Mouse (Mus musculus): Measurements from ENCODE around the gene Pole4.

The Pole4 gene

GRCm38 (mm10) chr6:82705221-82705620, at the start of gene Pole4:
TSS of gene Pole4 (minus strand) at chr6:82705365.
- no peak for DNase-seq (ENCODE audit: low spot score in 2 of 2)

- no peak for DNase-seq (ENCODE audit: low spot score in 2 of 2)
Observed at GRCm38 (mm10) chr6:82754769-82755168, 49.6 kb upstream of the Pole4 start.

- no peak for DNase-seq (ENCODE audit: low spot score in 2 of 2)
Observed at GRCm38 (mm10) chr6:82753638-82754361, 48.6 kb upstream of the Pole4 start.

DNA sequence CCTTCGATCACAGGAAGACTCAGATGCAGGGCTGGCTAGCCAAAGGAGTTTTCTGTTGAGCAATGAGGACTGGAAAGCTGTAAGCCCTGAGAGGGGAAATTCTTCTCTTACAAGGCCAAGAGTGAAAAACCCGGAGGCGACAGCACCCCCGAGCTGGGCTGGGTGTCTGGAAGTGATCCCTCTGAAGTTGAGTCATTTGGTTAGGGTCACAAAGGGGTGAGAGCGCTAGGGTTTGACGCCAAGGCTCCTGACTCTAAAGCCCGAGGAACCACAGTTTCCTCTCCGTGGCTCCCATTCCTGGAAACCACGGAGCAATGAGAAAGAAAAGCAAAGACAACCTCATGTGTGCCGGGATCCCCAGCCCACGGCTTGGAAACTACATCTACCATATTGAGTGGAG, 47.9 kb upstream of the Pole4 start:
- DNase-seq (ENCODE audit: low spot score in 2 of 2), result no peak

GRCm38 (mm10) chr6:82751791-82752190, 46.6 kb upstream of the Pole4 start:
- DNase-seq (ENCODE audit: low spot score in 2 of 2), result no peak

DNA sequence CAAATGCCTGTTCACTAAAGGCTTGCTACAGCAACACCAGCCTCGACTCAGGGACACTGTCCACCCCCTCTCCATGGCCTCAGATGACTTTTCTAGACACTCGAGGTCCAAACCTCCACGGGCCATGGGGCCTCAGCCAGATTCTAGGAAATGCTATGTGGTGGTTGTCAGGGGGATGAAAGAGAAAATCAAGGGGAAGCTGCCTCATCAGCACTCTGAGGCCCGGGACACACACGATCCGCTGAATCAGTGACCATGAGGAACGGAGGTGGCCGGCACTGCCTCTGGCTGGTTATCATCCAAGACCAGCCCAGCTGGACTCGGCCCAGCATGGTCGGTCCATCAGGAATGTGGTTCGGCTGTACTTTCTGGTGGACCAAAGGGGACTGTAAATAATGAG, 45.9 kb upstream of the Pole4 start:
- DNase-seq (ENCODE audit: low spot score in 2 of 2), result no peak

GRCm38 (mm10) chr6:82750063-82750462, 44.9 kb upstream of the Pole4 start:
- no peak for DNase-seq (ENCODE audit: low spot score in 2 of 2)

DNA sequence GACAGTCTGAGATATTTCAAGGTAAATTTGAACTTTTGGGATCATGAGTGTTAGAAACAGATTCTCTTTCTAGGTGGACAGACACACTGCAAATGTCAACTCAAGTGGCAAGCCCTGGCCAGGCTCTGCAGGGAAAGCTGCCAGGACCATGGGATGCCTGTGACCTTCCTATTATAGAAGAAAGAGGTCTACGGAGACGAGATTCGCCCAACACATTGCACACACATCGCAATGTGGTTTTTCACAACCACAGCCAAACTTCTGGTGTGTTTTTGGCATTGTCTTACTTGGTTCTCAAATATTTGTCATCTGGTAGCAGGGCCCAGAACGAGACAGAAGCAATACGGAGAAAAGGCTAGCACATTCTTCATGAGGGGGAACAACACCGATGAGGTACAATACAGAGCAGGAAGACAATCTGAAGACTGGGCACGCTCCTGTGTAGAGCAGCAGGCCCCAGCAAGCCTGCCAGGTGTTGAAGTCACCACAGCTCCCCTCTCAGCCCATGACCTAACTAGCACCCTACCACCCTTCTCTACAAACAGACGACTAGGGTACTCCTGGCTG, 43.0 kb upstream of the Pole4 start:
- DNase-seq (ENCODE audit: low spot score in 2 of 2), result no peak

- DNase-seq (ENCODE audit: low spot score in 2 of 2), result no peak
Observed at GRCm38 (mm10) chr6:82747085-82747484, 41.9 kb upstream of the Pole4 start.

DNA sequence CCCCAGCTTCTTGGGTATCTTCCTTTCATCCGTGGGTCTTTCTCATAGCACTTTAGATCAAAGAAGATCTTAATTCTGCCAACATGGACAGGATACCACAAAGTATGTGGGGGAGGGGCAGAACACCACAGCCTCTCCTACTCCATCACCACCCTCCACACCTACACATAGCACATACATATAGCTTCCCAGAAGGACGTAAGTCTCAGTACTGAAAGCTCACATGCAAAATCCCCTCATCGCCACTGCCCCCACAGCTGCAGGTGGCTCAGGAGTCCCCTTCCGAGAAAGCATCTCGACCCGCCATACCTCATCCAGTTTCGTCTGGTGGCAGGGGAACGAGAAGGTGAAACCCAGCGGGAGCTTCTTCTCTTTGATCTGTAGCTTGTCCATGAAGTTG, 39.4 kb upstream of the Pole4 start:
- DNase-seq (ENCODE audit: low spot score in 2 of 2), result no peak

- DNase-seq (ENCODE audit: low spot score in 2 of 2), result no peak
Observed at GRCm38 (mm10) chr6:82741518-82741880, 36.3 kb upstream of the Pole4 start.

DNA sequence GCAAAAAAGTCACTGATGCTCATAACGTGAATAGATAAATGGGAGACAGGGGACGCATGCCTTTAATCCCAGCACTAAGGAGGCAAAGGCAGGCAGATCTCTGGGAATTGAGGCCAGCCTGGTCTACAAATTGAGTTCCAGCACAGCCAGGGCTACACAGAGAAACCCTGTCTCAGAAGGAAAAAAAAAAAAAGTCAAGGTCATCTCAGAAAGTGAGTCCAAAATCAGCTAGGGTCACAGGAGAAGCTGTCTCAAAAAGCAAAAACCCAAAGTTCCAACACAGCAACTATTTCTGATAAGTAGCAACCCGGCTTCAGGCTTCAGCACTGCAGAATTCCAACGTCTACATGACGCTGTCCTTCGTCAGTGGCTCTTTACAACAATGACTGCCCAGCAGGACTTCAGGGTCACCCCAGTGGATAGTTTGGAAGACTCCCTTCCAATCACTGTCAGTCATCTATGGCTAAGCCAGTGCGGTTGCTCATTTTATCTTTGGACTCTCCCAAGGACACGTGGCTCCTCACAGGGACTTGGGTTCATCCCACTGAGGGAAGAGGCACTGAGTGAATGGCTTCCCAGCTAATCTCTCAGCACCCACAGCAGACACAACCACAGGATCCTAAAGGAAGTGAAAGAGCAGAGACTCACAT, 35.8 kb upstream of the Pole4 start:
- DNase-seq (ENCODE audit: low spot score in 2 of 2), result no peak

- DNase-seq (ENCODE audit: low spot score in 2 of 2), result peak; percentile 20 to 46
Observed at GRCm38 (mm10) chr6:82740269-82740668, 35.1 kb upstream of the Pole4 start.

- DNase-seq (ENCODE audit: low spot score in 2 of 2), result no peak
Observed at GRCm38 (mm10) chr6:82737634-82738540, 32.7 kb upstream of the Pole4 start.

DNA sequence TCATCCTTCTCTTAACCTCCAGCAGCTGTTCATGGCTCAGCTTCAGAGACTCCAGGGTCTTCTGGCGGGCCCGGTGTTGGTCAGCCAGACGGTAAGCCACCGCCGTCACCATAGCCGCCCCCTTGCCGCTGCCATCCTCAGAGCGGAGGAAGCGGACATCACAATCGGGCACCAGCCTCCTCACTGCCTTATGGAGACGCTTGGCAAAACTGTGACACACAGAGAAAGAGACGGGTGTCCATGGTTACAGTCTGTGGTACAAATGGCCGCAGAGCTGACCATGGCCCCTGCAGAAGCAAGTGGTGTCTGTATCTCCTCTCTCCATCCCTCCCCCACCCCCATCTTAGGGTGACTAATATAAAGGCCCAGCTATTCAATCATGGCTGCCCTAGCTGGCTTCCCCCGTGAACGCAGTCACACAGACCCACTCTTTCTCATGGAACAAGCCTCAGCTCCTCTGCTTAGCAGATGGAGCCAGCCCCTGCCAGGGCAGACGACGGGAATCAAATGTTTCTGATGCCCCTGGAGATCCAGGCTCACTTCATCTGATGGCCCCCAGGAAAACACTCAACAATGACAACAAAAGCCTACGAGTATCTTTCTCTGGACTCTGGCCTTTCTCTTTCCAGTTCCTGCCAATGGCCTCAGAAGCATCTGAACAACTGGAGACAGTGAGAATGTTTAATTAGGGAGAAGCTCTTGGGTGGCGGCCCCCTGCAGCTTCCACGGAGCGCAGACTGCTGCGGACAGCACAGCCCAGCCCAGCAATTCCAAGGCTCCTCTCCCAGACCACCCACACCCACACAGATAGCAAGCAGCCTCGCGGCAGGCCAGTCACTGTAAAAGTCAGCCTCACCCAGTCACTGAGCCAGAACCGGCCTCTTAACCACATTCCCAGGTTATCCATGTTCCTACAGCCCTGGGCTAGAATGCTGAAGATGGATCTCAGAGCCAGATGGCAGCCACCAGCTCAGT, 31.7 kb upstream of the Pole4 start:
- no peak for DNase-seq (ENCODE audit: low spot score in 2 of 2)

- no peak for DNase-seq (ENCODE audit: low spot score in 2 of 2)
Observed at GRCm38 (mm10) chr6:82735347-82735746, 30.2 kb upstream of the Pole4 start.

- DNase-seq (ENCODE audit: low spot score in 2 of 2), result no peak
Observed at GRCm38 (mm10) chr6:82728635-82729034, 23.5 kb upstream of the Pole4 start.

DNA sequence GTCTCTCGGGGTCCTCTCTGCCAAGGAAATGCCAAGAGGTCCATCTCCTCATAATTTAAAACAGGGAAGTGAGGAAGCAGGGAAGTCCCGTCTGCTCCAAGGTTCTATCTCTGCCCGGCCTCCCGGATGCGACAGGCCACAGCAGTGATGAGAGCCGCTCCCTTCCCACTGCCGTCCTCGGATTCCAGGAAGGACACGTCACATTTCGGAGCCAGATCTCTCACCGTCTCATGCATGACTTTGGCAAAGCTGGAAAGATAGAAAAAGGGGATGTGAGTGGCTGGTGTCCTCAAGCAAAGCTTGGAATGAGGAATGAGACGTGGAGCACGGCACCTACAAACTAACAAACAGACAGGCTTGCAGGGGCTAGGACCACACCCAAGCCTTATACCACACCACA, 22.0 kb upstream of the Pole4 start:
- no peak for DNase-seq (ENCODE audit: low spot score in 2 of 2)

- DNase-seq (ENCODE audit: low spot score in 2 of 2), result no peak
Observed at GRCm38 (mm10) chr6:82723321-82723720, 18.2 kb upstream of the Pole4 start.

GRCm38 (mm10) chr6:82716126-82716525, 11.0 kb upstream of the Pole4 start:
- DNase-seq (ENCODE audit: low spot score in 2 of 2), result no peak

GRCm38 (mm10) chr6:82715653-82716052, 10.5 kb upstream of the Pole4 start:
- DNase-seq (ENCODE audit: low spot score in 2 of 2), result no peak

Data from spleen, postnatal 10 days (tissue).